Mouse (Mus musculus): ENCODE measurements around the gene Gpc6. TPM values are rescaled to one million over a fixed set of nuclear protein-coding genes. Genes with fewer than 3 reads are reported as not detected.

Gene Gpc6
- total RNA-seq, 2 experiments from 2014 or later: 11.0 to 13.5 TPM

DNA sequence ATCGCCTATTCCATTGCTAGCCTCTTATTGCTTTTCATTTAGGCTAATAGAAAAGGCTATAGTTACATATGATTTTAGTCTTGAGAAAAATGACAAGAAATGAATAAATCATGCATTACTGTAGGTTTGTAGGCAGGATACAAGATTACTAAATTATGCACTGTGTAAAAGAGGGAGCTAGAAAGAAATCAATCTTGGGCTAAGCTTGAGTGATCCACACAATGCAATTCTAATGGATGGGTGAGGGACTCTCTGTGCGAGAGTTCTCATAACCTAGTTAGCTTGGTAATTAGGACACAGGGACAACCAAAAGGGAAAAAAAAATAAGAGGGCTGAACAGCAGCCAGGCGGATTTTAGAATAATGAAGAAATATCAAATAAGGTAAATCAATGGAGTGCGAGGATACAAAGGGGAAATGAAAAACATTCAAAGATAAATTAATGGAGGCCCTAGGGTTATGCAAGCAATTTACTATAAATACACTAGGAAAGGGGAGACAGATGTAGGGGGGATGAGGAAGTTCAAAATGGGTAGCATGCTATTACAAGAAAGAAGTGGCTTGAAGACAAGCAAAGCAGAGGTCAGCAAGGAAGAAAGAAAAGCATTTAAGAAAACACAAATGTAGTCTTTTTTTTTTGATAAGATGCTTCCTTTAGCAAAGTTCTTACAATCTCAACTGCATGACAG lies 835.9 kb downstream of the Gpc6 start:
- intact Hi-C loops (cut with DNase I): no loop called here
- DNase-seq (ENCODE audit: low spot score): no peak

- DNase-seq (ENCODE audit: low spot score): no peak
- intact Hi-C loops (cut with DNase I): no loop called here
Observed at GRCm38 (mm10) chr14:117762934-117763333, 837.8 kb downstream of the Gpc6 start.

DNA sequence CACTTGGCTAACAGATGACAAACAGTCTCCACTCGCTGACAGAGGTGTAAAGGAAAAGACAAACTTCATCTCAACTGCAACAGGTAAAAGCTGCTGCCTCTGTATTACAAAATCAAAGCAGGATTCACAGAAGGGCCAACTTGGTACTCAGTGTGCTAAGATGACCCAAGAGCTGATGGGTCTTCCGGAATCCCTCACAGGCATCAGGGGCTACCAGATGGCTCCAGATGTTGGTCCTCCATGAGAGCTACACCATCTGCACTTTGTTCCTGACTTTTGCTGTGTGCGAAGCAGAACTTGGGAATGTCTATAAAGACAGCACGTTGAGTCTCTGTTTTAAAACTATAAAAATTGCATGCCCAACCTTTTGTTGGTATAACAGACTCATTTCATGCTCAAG lies 842.7 kb downstream of the Gpc6 start:
- no peak for DNase-seq (ENCODE audit: low spot score)
- intact Hi-C loops (cut with DNase I): no loop called here

DNA sequence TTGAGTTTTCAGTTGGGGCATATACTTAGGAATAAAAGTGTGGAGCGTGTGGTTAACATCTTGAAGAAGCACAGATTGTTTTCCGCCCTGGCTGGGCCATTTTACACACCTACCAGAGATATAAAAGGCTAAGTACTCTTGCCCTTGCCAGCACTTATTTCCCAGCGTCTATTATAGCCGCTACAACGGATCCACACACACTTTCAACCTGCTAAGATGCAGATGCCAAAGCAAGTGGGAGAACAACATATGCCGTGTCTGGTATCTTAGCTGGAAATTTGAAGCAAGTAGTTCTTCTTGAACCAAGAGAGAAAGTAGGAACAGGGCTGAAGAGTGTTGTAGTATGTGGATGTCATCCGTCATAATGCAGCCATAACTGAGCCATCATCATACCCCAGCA lies 843.6 kb downstream of the Gpc6 start:
- DNase-seq (ENCODE audit: low spot score): no peak
- intact Hi-C loops (cut with DNase I): no loop called here

DNA sequence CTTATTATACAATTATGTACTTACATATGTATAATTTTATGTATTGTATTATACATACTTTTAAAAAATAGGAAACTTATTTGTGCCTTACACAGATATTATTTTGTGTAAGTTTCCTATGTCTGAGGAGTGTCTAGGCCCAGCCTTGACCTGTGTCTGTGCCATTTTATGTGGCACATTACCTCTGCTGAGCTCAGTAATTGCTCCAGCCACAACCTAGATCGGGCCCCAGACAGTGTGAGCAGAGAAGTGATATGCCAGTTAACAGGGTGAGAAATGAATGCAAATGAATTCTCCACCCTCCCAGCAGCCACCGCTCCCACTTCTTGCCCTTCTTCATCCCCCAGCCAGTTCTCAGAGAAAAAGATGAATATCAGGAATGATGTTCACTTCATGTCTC lies 848.3 kb downstream of the Gpc6 start:
- intact Hi-C loops (cut with DNase I): no loop called here
- no peak for DNase-seq (ENCODE audit: low spot score)

GRCm38 (mm10) chr14:117777866-117778500 lies 852.9 kb downstream of the Gpc6 start:
- no peak for DNase-seq (ENCODE audit: low spot score)
- intact Hi-C loops (cut with DNase I): no loop called here

- intact Hi-C loops (cut with DNase I): no loop called here
Observed at GRCm38 (mm10) chr14:117778538-117779413, 853.7 kb downstream of the Gpc6 start.

DNA sequence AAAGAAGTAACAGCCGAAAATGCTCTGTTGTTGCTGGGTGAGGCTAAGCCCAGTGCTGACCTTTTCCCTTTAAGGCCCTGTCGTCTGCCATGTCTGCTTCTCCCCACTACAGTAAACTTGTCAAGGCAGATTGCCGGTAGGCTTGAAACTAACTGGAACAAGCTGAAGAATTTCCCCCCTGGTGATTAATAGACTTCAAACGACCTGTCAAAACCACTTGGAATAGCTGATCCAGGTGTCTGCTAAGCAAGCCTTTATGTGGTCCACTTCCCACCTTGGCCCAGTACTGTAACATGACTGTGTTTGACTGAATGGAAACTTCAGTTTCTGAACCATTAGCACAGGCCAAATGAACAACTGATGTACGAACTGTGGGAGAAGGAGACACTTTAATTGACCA lies 856.6 kb downstream of the Gpc6 start:
- intact Hi-C loops (cut with DNase I): no loop called here
- no peak for DNase-seq (ENCODE audit: low spot score)

More at GRCm38 (mm10) chr14:117778538-117779413, 853.7 kb downstream of the Gpc6 start:
- no peak for DNase-seq (ENCODE audit: low spot score)

GRCm38 (mm10) chr14:117783671-117784262 lies 858.7 kb downstream of the Gpc6 start:
- DNase-seq (ENCODE audit: low spot score): no peak
- intact Hi-C loops (cut with DNase I): no loop called here

- intact Hi-C loops (cut with DNase I): no loop called here
- DNase-seq (ENCODE audit: low spot score): no peak
Observed at GRCm38 (mm10) chr14:117784960-117785359, 859.8 kb downstream of the Gpc6 start.

- intact Hi-C loops (cut with DNase I): no loop called here
- DNase-seq (ENCODE audit: low spot score): no peak
Observed at GRCm38 (mm10) chr14:117785507-117786085, 860.5 kb downstream of the Gpc6 start.

DNA sequence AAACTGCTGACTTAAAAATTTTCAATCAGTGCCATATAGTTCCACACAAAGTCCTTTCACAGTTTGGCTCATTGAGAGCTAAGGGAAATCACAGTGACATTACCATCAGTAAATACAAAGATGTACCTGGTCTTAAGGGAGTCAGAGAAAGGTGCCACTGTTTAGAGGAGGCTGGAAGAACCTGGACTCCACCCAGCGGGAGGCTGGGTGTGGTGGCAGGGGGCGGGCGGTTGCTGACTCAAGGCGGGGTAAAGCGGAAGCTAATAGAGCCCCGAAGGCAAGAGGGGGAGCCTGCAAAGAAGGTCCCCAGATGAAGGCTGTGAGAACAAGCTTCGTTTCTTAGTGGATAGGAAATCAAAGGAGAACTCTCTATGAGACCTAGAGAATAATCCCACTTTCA lies 861.5 kb downstream of the Gpc6 start:
- intact Hi-C loops (cut with DNase I): no loop called here

GRCm38 (mm10) chr14:117794874-117795273 lies 869.8 kb downstream of the Gpc6 start:
- DNase-seq (ENCODE audit: low spot score): no peak

More for the DNA sequence above, 861.5 kb downstream of the Gpc6 start:
- DNase-seq (ENCODE audit: low spot score): no peak

DNA sequence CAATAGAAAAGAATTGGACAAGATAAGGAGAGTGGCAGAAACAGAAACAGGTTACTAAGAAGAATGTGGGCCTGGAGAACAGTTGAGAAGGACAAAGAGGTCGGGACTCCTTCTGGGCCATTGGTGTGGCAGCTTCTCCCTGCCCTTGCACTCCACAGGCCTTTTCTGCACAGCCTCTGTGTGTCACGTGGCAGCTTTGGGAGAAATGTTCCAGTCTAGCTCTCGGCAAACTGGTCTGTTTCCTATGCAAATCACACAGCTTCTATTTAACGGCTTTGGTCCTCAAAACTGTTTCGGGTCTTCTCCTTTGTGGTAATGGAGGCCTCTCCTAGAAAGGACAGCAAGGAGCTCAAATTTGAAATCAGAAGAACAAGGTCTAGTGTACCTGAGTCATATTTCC lies 871.5 kb downstream of the Gpc6 start:
- no peak for DNase-seq (ENCODE audit: low spot score)
- intact Hi-C loops (cut with DNase I): no loop called here

More at GRCm38 (mm10) chr14:117794874-117795273, 869.8 kb downstream of the Gpc6 start:
- intact Hi-C loops (cut with DNase I): no loop called here

DNA sequence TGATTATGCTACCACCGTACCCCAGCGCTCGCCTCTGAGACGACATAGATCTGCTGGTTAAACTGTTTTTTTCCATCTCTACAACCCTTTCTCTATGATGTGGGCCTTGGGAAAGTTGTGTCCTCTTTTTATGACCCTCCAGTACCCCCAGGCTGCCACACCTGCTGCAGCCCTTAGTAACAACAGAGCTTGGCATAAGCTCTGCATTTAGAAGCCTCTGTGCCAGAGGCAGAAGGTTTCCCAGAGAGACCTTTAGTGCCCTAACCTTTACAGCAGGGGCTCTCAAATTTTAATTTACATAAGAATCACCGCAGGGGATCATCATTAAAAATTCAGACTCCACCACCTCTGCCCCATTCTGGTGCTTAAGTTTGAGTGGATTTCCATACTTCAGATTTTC lies 875.3 kb downstream of the Gpc6 start:
- intact Hi-C loops (cut with DNase I): no loop called here
- no peak for DNase-seq (ENCODE audit: low spot score)

DNA sequence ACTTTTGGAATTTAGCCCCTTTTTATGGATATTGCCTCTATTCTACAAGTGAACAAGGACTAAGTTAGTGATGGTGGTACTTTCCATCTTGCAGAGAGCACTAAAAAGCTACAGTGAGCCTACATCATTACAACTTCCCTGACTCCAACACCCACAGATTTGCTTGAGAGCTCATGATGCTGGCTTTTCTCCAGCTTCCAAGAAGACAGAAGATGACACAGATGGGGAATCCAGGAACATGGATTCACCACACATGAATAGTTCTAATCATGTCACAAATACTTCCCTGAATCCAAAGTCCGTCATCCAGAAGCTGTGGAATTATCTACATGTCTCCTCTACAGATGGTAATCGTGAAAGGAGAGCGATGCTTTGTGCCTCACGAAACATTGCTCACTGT lies 882.7 kb downstream of the Gpc6 start:
- intact Hi-C loops (cut with DNase I): no loop called here

GRCm38 (mm10) chr14:117808326-117808725 lies 883.2 kb downstream of the Gpc6 start:
- intact Hi-C loops (cut with DNase I): no loop called here
- DNase-seq (ENCODE audit: low spot score): no peak

More for the DNA sequence above, 882.7 kb downstream of the Gpc6 start:
- DNase-seq (ENCODE audit: low spot score): no peak

DNA sequence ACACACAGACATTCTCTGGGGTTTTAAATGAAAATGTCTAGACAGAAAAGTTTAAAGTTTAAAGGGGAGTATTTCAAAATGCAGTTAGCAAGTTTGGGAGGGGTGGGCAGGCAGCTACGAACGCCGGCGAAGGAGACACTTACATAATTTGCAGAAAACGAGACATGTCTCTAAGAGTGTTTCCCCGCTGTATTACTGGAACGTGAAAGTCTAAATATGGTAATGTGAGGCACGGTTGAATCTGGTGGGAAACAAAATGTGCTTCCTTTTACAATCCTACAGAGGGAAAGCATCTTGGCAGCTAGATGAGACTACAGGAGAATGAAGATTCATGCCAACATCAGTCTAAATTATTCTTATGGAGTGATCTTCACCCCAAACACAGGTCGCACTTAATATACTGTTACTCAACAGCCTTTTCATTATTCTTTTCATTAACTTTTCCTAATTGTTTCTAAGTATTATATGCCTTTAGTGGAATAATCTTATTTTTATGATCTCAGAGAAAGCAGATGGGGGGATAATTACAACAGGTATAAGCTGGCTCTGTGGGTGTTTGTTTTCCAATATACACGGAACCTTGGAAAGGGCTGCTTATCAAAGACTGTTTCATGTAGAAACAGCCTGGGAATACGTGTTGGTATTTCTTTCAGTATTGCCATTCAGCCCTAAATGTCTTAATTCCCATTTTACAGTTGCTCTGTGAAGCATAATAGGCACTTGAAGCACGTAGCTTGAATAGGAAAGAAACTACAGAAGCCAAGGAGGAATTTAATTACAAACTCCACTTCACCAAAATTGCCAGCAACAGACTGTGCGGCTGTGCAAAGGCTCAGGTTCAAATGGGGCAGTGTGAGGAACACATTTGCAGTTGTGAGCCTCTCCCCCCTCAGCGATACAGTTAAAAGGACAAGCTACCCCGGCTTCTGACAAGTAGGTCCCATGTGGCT lies 885.5 kb downstream of the Gpc6 start:
- DNase-seq (ENCODE audit: low spot score): no peak
- intact Hi-C loops (cut with DNase I): no loop called here

GRCm38 (mm10) chr14:117813473-117813872 lies 888.4 kb downstream of the Gpc6 start:
- DNase-seq (ENCODE audit: low spot score): no peak
- intact Hi-C loops (cut with DNase I): no loop called here

Data from heart, postnatal 25 days (tissue).